Mouse (Mus musculus) C2C12 (cell line): ENCODE measurements around the gene Gli1.

Experiments used
- CEBPB ChIP-seq: IDR thresholded peaks from one replicate; pipeline ENCODE4 v1.6.1; 2011; ENCODE audit warnings: low read depth, mild to moderate bottlenecking, control low read depth, moderate library complexity
- CTCF ChIP-seq: IDR thresholded peaks from one replicate; pipeline ENCODE4 v1.5.1; 2011; ENCODE audit not compliant: control insufficient read depth, insufficient read depth, insufficient read length
- FOSL1 ChIP-seq: IDR thresholded peaks from one replicate; pipeline ENCODE4 v1.8.0; 2011; ENCODE audit warnings: mild to moderate bottlenecking, low read length; ENCODE audit not compliant: poor library complexity, insufficient read depth, severe bottlenecking
- MAX ChIP-seq: IDR thresholded peaks from one replicate; pipeline ENCODE4 v1.6.1; 2011; ENCODE audit warnings: mild to moderate bottlenecking, control low read depth
- USF1 ChIP-seq: IDR thresholded peaks from one replicate; pipeline ENCODE4 v1.6.1; 2011; ENCODE audit warnings: low read depth, mild to moderate bottlenecking, control low read depth, moderate library complexity

DNA sequence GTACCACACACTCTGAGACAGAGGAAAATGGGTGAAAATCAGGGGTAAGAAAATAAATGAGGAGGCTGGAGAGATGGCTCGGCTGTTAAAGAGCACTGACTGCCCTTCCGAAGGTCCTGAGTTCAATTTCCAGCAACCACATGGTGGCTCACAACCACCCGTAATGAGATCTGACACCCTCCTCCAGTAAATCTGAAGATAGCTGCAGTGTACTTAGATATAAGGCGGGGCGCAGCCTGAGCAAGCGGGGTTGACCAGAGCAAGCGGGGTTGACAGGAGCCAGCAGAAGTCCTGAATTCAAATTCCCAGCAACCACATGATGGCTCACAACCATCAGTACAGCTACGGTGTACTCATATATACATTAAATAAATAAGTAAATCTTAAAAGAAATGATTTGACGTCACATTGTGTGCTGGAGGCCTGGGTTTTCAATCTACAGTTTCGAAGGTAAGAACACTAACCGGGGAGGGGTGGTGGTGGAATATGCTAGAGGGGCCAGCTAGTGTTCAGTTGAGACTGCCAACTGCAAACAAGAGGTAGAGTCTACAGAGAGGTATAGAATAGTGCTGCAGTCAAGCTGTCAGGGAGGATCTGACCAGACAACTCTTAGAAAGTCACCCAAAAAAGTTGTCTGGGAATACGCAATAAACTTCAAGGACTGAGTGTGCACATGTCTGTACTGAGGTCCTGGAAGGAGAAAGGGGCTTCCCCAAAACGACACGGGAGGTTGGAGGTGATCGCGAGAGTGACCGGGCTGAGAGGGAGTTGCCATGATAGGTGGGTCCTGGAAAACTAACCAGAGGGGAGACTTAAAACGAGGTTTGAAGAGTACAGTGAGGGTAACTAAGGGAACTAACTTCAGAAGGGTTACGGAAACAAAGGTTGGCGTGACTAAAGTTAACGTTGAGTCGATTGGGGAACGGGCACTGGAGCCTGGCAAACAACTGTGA lies 31.0 kb downstream of the Gli1 start:
- TF ChIP-seq CEBPB (no peak), CTCF (no peak), MAX (peak; percentile 86), USF1 (no peak), FOSL1 (no peak)
